Mouse (Mus musculus): Measurements from ENCODE around the gene Hexb. TPM values are rescaled to one million over a fixed set of nuclear protein-coding genes. Genes with fewer than 3 reads are reported as not detected.

Hexb gene
- polyA plus RNA-seq (2012; rRNA removed), result 11.8 and 14.3 TPM in 2 replicates

DNA sequence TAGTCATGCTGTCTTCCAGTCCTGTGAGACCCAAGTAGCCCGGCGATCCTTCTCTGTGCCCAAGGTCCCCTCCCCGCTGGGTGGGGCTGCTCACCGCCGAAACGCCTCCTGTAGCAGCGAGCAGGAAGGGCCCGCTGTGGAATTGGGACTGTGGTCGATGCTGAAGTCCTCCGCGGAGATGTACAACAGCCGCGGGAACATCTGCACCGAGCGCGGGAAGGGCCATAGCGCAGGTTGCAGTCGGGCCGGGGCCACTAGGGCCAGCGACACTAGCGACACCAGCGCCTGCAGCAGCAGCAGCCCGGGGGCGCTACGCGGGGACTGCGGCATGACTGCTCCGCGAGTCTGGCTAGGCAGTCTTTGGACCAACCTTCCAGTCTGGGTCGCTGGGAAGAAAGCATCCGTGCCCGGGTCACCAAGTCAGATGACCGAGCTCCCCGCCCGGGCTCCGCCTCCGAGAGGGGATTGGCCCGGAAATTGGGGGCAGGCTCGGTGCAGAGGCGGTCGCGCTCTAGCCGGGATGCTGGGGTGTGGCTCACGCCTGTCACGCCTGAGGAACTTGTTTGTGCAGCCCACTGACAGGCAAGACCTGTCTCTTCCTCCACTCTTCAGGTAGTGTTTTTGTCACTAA, at the start of gene Hexb:
TSS of gene Hexb (minus strand) at position 426 of the 631 bp plus-strand sequence.

DNA sequence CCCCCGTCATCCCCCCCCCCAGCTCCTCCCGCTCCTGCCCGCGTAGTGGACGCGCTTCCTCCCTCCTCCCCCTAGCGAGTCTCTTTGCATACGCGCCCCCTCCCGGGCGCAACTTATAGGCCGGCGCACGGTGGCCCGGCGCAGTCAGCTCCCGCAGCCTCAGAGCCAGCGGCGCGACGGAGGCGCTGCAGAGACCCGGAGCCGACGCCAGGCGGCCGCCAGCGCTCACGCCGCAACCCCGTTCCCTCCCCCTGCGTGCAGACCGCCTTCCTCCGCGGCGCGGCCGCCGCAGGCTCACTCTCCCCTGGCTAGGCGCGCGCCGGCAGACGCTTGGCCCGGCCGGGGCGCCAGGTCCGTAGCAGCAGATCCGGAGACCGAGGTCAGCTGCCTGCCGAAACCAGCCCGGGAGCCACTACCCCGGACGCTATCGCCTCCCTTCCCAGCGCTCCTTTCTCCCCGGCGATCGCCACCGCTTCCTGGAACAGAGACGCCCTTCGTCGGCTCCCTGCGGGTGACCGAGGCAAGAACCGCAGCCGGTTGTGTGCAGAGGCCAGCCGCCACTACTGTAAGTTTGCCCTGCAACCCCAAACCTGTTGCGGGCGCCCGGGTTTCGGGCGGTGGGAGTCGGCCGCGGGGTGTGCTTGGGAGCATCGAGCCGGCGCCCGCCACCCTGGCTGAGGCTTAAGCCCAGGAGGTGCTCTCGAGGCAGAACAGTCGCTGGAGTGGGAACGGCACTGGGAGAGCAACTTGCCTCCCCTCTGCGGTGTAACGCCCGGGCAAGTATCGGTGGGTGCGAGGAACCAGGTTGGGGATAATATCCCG, 43.0 kb upstream of the Hexb start, which contains the start of gene Enc1:
TSS of gene Enc1 (plus strand) at position 141 of the 822 bp plus-strand sequence.

DNA sequence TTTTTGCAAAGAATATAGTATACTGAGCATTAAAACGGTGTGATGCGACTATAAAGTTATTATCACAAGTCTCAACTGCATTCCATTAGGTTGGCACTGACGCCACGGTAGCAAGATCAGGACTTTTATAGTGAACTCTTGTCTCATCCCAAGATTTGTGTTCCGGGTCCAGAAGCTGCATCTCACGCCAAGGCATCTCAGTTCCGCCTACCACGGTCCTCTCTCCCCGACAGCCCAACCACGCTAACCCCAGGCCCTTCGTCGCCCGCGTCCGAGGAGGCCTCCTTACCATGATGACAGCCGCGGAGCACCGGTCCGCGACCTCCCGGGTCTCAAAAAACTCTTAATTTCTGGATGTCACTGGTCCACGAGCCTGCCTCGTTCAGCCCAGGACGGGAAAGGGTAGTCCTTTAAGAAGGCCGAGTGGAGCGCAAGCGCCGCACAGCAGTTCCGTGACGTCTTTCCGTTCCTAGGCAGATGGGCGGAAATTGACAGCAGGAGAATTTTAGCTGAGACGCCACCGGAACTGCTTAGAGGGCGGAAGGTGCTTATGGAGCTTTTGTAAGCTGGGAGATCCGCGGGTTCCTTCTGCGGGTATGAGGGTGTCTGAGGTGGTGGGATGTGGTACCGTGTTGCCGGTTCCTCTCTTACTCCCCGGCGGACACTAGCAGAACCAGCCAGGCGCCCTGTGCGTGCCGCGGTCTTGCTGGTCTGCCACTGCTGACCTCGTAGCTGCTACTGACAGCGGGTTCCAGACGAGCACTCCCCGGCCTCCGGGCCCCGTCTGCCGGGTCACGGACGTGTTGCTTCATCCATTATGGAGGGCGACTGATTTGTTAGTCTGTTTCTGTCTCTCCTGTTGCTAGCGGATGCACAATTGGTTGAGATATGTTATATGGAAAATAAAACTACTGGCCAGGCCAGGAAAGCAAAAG, 60.4 kb downstream of the Hexb start, which contains the start of the genes Gfm2 and Nsa2:
TSS of gene Gfm2 (plus strand) at position 472 of the 935 bp plus-strand sequence.
TSS of gene Nsa2 (minus strand) at position 472 of the 935 bp plus-strand sequence.

Other genes with a start within 250 kb of the Hexb start
- not detected in 2 replicates for gene 1700029F12Rik, start 164.0 kb downstream of the Hexb start, polyA plus RNA-seq (2012; rRNA removed)
- gene Fam169a, start 131.1 kb downstream of the Hexb start, polyA plus RNA-seq (2012; rRNA removed), result 1.2 and 1.3 TPM in 2 replicates
- 0.25 and 0.52 TPM in 2 replicates for gene Gm6169, start 99.1 kb downstream of the Hexb start, polyA plus RNA-seq (2012; rRNA removed)
- gene Gfm2, start 60.4 kb downstream of the Hexb start, polyA plus RNA-seq (2012; rRNA removed), result 12.3 and 14.3 TPM in 2 replicates
- 42.5 and 48.9 TPM in 2 replicates for gene Nsa2, start 60.4 kb downstream of the Hexb start, polyA plus RNA-seq (2012; rRNA removed)
- 1.6 and 1.9 TPM in 2 replicates for gene Enc1, start 42.7 kb upstream of the Hexb start, polyA plus RNA-seq (2012; rRNA removed)

All from liver, embryonic 14 days (tissue).